In the genomic region with DNA sequence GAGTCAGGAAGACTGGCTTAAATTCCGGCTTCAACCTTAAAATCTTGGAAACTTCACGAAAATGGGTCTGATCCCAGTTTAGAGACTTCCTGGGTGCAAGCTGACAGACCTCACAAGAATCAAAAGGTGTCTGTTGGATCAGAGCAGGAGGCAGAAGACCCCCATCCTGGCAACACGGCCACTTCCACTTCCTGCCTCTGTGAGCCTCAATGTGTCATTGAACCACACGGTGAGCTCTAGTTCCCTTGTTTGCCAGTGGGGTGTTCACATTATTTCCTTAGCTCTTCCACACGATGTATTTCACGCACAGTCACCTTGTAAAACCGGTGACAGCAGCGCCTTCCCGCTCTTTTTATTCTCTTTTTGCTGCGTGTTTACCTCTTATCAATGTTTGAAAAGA, we compare ENCODE assay signal across 21 mouse cellular contexts. TPM values are rescaled to one million over a fixed set of nuclear protein-coding genes. Genes with fewer than 3 reads are reported as not detected.
DNase-seq lines count a peak whose midpoint lies in the region; ATAC-seq lines count a peak whose summit lies in the region.
"Had no signal": no experiment of that assay in that cellular context is flagged by ENCODE, and none has a peak within 500 bp of the region (broad histone marks: within the 10 kb centered on the region; RNA-seq: fewer than 3 reads in every experiment).

No protein-coding gene starts in this region.

- H3K36me3 ChIP-seq in liver, embryonic 11.5 days (ENCODE audit: control insufficient read depth, insufficient read depth, low read length): no peaks in the 10 kb centered on the region
- H3K36me3 ChIP-seq: embryonic facial prominence, embryonic 13.5 days; forebrain, embryonic 12.5 days; hindbrain, embryonic 13.5 days had no signal

- H3K27ac ChIP-seq in liver, embryonic 11.5 days (ENCODE audit: low read depth, low read length): peak overlapping the region; percentile 13; the same call in 1 of the 2 replicates
- H3K27ac ChIP-seq: embryonic facial prominence, embryonic 13.5 days; forebrain, embryonic 12.5 days; hindbrain, embryonic 13.5 days had no signal

- H3K4me3 ChIP-seq in liver, embryonic 11.5 days (ENCODE audit: low read depth, low read length): no peak overlapping the region
- H3K4me3 ChIP-seq: embryonic facial prominence, embryonic 13.5 days; forebrain, embryonic 12.5 days; hindbrain, embryonic 13.5 days had no signal

- no peaks in the 10 kb centered on the region for H3K9me3 ChIP-seq in liver, embryonic 11.5 days (ENCODE audit: control insufficient read depth, low read length)
- H3K9me3 ChIP-seq: embryonic facial prominence, embryonic 13.5 days; forebrain, embryonic 12.5 days; hindbrain, embryonic 13.5 days had no signal

- peaks cover 27% of the 10 kb centered on the region for H3K4me1 ChIP-seq in liver, embryonic 11.5 days (replicated peaks; ENCODE audit: control insufficient read depth, insufficient read depth, low read length)

- 75% methylated on average over 10 of the region's 10 CpGs for WGBS in liver, embryonic 11.5 days

- H3K9ac ChIP-seq in liver, embryonic 11.5 days (ENCODE audit: low read depth, low read length): no peak overlapping the region
- H3K9ac ChIP-seq: embryonic facial prominence, embryonic 13.5 days; forebrain, embryonic 12.5 days; hindbrain, embryonic 13.5 days had no signal

- ATAC-seq in liver, embryonic 11.5 days (replicated peaks; ENCODE audit: low FRiP score): no peak
- peak; percentile 47; the same call in 1 of the 2 replicates for ATAC-seq in megakaryocyte progenitor cell, adult 5-6 weeks (replicated peaks; ENCODE audit: poor library complexity)
- ATAC-seq: forebrain, embryonic 16.5 days had no signal

- no peak overlapping the region for H3K4me2 ChIP-seq in liver, embryonic 11.5 days
- H3K4me2 ChIP-seq: embryonic facial prominence, embryonic 13.5 days; forebrain, embryonic 12.5 days; hindbrain, embryonic 13.5 days had no signal

- H3K27me3 ChIP-seq in liver, embryonic 11.5 days (replicated peaks; ENCODE audit: control insufficient read depth, insufficient read depth, low read length): no peaks in the 10 kb centered on the region
- H3K27me3 ChIP-seq: embryonic facial prominence, embryonic 13.5 days; forebrain, embryonic 12.5 days; hindbrain, embryonic 13.5 days had no signal

- no peak for DNase-seq in liver, embryonic 11.5 days (ENCODE audit: low spot score)
- no peak for DNase-seq in liver
- peak; percentile 38 to 39 for DNase-seq in thymus, postnatal 10 days (ENCODE audit: low spot score in 2 of 2)
- DNase-seq in thymus, postnatal 4 days: peak; percentile 55
- DNase-seq in testis, postnatal 10 days (ENCODE audit: low spot score): no peak
- DNase-seq in urinary bladder, adult 18-20 months (ENCODE audit: low spot score in 2 of 2): no peak
- DNase-seq in lung, postnatal 4 days: no peak
- DNase-seq: adrenal gland, postnatal 10 days; B cell, adult 2 months; cerebellum, adult 11-12 months; cerebellum, adult 9-10 months; cerebellum, postnatal 25 days; gastrocnemius, postnatal 14 days; heart, adult 11 months; heart, postnatal 10 days; heart, postnatal 4 days had no signal

RNA-seq across cellular contexts. Expression of gene Chst11, which starts 54.1 kb away (rescaled TPM):
- polyA plus RNA-seq in liver, embryonic 11.5 days (2014; fragmentation: Nextera tagmentation; extraction: Ambion mirVana): 2.9 and 3.1 TPM in 2 replicates
- 19.2 and 20.0 TPM in 2 replicates for total RNA-seq in megakaryocyte progenitor cell, adult 5-6 weeks (2015)
- total RNA-seq in megakaryocyte progenitor cell, adult 5-6 weeks (2017): 20.4 and 22.2 TPM in 2 replicates

Comparison
In these comparisons a context has a peak if more than half of its experiments do, and no peak if none do; other contexts are left out.
1. DNase-seq: peak in thymus, postnatal 10 days (2 of 2) and thymus, postnatal 4 days (single experiment); none in liver, embryonic 11.5 days (single experiment), liver (single experiment), testis, postnatal 10 days (single experiment), urinary bladder, adult 18-20 months (0 of 2) and lung, postnatal 4 days (0 of 2).